Mouse (Mus musculus) adrenal gland, postnatal 14 days (tissue): ENCODE data around the gene Acy3. TPM values are rescaled to one million over a fixed set of nuclear protein-coding genes. Genes with fewer than 3 reads are reported as not detected.
"Not testable (repeated sequence)": the region's sequence is repeated elsewhere in the genome, so short reads cannot be mapped to it uniquely, and the experiment has no call there.

Experiments used
- DNase-seq: peaks from one replicate; pipeline ENCODE4 v3.0.0; 2021; ENCODE audit warnings: mixed read lengths
- long read RNA-seq, 2 experiments: library from polyadenylated mRNA; stranded (forward); transcript quantifications; one replicate each; pipeline ENCODE4 v2.0.0; 2021
- total RNA-seq: library from RNA; stranded (reverse); gene quantifications from 2 replicates; pipeline ENCODE4 v1.2.3, GENCODE M21; 2021

Gene Acy3
- total RNA-seq, result 25.7 and 31.1 TPM in 2 replicates
- long read RNA-seq, experiment 1, transcript Acy3-205 (8 exons, 1,284 nt), result major isoform, 17 of 27 reads
- long read RNA-seq, experiment 1, partial matches to known transcripts, result 1 of 27 reads
- long read RNA-seq, experiment 1, other reads (novel, unspliced or antisense), result 9 of 27 reads
- long read RNA-seq, experiment 2, transcript Acy3-205 (8 exons, 1,284 nt), result major isoform, 9 of 15 reads
- long read RNA-seq, experiment 2, partial matches to known transcripts, result 0 of 15 reads
- long read RNA-seq, experiment 2, other reads (novel, unspliced or antisense), result 5 of 15 reads

DNA sequence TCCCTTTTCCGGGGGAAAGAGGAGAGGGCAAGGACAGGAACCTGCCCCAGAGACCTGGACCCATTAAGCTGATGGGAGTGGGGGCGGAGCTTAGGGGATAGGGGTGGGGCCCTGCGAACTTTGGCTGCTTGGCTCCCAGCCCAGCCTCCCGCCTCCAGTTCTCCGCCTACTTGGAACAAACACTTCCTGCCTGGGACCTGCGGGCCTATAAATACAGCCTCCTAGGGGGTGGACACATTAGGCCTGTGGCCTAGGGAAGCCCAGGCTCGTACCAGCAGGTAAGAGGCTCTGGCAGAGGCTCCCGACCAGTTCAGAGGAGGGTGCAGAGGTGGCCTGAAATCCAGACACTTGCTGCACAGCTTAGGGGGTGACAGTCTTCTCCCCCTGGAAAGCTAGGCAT, at the start of gene Acy3:
Acy3 (plus strand) TSS at position 237 of the 400 bp plus-strand sequence.
- DNase-seq, result peak; percentile 94

DNA sequence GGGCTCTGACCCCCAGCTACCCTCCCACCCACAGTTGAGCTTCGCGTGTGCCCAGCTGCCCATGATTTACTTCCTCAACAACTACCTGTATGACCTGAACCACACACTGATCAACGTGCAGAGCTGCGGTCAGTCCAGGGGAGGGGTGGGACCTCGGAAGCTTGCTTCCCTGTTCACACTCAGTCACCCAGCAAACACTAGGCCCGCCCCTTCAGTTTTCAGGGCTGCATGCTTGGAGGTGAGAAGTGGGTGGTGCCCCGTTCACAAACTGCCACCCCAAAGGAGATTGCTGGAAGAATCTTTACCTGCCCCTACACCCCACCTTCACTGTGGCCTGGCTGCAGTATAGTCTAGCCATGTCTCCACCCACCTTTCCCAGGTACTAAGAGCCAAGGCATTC, 44.1 kb upstream of the Acy3 start:
- DNase-seq, result no peak

DNA sequence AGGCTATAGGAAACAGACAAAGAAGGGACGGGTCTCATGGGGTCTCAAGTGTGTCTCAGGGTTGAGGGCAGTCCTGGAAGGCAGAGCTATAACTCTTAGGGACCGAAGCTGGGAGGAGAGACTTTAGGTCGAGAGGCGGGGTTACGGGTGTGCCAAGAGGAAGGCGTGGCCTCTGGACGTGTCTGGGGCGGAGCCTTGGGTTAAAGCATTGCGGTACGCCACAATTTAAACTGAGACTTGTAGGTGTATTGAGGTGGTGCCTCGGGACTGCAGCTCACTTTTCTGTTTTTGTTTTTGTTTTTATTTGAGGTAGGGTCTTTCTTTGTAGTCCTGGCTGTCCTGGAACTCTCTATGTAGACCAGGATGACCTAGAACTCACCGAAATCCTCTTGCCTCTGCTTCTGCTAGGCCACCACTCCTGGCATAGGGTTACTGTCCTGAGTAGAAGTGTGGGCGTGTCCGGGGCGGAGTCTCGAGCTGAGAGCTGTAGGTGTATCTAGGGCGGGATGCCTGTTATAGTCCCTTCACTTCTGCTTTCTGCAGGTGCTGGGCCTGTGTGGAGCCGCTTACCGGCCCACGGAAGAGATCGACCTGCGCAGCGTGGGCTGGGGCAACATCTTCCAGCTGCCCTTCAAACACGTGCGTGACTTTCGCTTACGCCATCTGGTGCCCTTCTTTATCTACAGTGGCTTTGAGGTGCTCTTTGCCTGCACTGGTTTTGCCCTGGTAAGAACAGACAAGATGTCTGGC, 43.2 kb upstream of the Acy3 start:
- no peak for DNase-seq

- DNase-seq, result no peak
These were observed 40.4 kb upstream of the Acy3 start for GRCm38 (mm10) chr19:3945872-3946564.

DNA sequence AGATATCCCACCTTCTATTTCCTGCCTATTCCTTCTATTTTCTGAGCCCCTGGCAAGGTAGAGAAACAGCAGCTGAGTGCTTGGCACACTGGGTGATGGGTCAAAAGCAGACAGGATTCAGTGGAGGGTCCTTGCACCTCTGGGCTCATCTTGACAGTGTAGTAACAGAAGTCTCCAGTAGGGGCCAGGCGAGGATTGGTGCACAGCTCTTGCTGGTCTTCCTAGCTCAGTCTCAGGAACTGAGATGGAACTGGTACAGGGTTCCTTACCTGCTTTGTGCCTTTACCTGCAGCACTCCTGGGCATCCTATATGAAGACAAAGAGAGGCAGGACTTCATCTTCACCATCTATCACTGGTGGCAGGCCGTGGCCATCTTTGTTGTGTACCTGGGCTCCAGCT, 39.7 kb upstream of the Acy3 start:
- peak; percentile 82 for DNase-seq

GRCm38 (mm10) chr19:3947813-3948212, 38.6 kb upstream of the Acy3 start:
- no peak for DNase-seq

- DNase-seq, result no peak
These were observed 37.8 kb upstream of the Acy3 start for GRCm38 (mm10) chr19:3948546-3948945.

DNA sequence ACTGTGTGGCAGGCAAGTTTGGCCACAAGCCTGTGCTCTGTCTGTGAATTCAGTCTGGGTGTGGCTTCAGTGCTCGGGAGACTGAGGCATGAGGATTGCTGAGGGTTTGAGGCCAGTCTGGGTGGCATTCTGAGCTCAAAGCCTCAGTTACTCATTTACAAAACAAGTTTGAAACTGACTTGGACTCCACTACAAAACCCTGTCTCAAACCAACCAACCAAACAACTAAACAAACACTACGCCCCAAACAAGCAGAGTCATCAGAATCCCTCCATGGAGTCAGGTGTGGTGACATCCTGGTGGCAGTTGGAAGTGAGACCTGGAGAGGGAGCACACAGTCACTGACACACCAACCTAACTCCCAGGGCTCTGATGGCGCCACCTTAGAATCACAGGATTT, 36.0 kb upstream of the Acy3 start:
- DNase-seq, result no peak

DNA sequence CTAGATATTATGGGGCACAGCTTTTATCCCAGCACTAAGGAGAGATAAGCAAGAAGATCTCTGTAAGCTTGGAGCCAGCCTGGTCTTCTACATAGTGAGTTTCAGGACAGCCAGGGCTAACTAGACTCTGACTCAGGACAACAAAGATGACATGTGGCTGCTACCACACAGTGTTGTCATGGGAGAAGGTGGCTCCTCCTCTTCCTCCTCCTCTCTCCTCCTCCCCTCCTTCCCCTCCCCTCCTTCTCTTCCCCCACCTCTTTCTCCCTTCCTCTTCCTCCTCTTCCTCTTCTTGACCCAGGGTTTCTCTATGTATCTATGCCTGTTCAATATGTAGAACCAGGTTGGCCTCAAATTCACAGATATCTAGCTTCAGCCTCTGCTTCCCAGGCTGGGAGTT, 34.9 kb upstream of the Acy3 start:
- DNase-seq, result no peak

- no peak for DNase-seq
These were observed 34.3 kb upstream of the Acy3 start for GRCm38 (mm10) chr19:3952099-3952498.

DNA sequence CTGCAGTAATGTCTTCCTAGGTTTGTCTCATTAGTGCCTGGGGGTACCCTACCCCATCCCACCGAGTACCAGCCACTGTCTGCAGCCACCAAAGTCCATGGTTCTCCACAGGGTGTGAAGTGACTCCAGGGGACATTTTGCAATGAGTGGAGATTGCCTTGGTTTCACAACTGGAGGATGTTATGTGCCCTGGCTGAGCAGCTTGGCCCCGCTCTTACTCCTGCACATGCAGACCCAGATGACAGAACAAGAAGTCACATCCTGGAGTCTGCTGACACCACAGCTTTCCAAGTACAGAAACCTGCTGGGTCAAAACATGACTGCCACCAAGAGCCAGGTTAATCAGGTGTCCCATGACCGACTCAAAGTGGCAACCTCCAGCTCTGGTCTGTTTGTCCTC, 31.3 kb upstream of the Acy3 start:
- DNase-seq, result peak; percentile 50

GRCm38 (mm10) chr19:3955804-3956203, 30.6 kb upstream of the Acy3 start:
- DNase-seq, result peak; percentile 60

DNA sequence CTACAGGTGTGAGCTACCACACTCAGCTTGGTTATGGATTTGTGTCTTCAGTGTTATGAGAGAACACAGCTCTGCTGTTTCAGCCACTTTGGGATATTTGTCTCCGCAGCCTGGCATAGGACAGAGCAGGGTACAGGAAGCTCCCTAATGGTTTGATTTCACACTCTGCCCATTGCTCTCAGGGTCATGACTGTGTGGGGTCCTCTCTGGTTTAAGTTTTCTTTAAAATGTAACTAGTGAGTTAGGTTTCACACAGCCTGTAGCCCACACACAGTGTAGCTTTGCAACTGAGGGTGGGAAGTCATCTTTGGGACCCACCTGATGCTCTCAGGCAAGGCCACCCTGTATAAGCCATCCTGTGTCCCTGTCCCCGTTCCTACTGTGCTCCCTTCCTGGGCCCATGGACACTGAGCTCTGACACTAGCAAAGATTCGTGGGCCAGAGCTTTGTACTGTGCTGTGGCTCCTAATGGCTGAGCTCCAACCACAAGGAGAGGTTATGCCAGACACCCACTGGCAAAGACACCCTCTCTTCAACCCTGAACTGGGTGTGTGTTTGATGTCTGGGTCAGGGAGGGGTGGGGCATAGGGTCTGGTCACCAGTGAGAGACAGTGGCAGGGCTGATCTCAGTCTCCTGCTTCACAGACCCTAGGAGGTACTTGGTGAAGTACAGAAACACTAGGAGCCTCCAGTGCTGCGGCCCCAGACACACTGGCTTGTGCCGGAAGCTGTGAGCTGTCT, 28.9 kb upstream of the Acy3 start:
- not testable (repeated sequence) for DNase-seq

DNA sequence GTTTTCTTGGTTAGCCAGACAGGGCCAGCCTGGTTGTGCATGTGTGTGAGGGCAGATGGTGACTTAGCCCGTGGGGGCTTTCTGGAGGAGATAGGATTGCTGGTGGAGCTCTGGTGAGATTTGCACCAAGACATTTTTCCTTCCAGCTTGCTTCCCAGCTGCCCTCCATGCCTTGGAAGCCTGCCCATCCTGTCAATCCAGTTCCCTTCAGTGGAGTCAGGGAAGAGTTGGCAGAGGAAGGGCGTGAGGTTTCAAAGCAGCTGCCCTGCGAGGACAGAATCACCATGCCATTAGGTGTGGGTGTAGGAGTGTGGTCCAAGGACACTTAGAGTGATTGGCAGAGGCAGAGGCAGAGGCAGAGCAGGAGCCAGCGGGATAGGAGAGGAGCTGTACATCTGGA, 27.9 kb upstream of the Acy3 start, which contains the start of gene Aldh3b3:
Aldh3b3 (plus strand) TSS at position 176 of the 400 bp plus-strand sequence.
- DNase-seq, result peak; percentile 53

DNA sequence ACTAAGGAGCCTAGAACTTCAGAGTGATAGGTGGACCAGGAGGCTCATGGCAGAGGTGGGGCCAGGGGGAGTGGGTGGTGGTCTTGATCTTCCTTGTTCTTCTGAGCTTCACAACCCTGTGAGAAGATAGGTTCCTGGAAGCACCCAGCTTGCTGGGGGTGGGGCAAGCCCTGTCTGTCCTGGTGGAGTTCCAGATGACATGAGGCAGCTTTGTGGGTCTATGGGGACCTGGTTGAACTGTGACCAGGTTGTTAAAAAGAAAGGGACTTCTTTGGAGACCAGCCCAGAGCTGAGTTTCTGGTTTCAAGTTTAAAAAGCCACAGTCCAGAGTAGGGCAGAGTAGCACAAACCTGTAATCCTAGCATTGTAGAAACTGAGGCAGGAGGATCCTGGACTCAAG, 27.3 kb upstream of the Acy3 start:
- peak; percentile 51 for DNase-seq

GRCm38 (mm10) chr19:3960211-3960610, 26.2 kb upstream of the Acy3 start:
- no peak for DNase-seq

DNA sequence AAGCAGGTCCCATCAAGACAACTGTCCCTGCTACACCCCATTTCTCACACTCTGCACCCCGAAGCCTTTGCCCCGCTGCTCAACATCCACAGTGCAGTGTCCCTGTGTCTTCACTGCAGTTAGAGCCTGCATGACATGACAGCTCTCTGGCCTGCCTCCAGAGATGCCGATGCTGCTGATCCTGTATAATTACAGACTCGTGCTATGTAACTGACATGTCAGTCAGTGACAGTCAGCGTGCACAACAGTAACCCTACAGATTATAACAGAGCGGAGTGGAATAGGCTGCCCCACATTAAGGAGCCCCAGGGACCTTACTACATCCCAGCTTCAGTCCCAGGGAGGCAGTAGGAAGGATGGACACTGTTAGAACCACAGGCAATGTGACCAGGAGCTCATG, 24.6 kb upstream of the Acy3 start:
- DNase-seq, result not testable (repeated sequence)

GRCm38 (mm10) chr19:3962469-3962868, 23.9 kb upstream of the Acy3 start:
- DNase-seq, result peak; percentile 66

GRCm38 (mm10) chr19:3964030-3964429, 22.3 kb upstream of the Acy3 start:
- DNase-seq, result no peak

DNA sequence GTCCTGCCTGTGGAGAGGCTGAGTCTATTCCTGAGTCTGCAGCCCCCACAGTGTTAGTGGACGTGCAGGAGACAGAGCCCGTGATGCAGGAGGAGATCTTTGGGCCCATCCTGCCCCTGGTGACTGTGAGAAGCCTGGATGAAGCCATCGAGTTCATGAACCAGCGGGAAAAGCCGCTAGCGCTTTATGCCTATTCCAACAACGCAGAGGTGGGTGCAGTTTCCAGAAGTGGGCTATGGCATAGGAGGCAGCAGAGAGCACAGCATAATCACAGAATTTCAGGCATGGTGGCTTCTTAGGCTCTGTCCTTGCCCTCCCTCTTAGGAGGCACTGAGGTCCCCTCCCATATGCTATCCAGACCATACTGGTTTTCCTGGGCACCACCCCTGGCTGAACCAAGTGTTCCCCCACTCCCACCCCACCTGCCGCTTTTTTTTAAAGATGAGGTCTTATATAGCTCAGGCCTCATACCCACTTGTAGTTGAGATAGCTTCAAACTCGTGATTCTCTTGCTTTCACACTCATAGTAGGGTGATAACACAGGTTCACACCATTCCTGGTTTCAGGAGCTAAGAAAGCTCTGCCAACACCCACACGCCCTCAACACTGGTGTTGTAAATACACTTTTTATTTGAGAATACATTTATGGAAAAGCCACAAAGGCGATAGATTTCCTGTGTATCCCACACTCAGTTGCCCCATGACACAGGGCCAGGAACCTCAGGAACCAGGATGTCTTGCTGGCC, 19.9 kb upstream of the Acy3 start:
- DNase-seq, result no peak

GRCm38 (mm10) chr19:3967258-3967657, 19.1 kb upstream of the Acy3 start:
- no peak for DNase-seq

DNA sequence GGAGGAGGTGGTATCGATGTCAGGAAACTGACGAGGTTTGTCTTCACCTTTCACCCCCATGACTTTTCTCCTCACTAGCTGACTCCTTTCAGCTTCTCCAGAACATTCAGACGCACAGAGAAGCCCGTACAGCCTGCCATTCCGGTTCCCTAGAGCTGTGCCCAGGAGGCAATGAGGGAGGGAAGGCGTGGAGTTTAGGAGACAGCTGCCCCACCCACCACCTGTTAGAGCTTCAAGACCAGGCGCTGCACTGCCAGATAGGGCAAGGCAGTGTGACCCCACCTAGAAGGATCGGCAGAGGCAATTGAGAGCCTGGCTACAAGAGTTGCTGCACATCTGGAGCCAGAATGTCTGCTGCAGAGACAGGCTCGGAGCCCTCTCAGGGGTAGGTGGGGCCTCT, 14.1 kb upstream of the Acy3 start, which contains the start of gene Aldh3b2:
Aldh3b2 (plus strand) TSS at position 100 of the 400 bp plus-strand sequence.
- peak; percentile 21 for DNase-seq
